In the genomic region with DNA sequence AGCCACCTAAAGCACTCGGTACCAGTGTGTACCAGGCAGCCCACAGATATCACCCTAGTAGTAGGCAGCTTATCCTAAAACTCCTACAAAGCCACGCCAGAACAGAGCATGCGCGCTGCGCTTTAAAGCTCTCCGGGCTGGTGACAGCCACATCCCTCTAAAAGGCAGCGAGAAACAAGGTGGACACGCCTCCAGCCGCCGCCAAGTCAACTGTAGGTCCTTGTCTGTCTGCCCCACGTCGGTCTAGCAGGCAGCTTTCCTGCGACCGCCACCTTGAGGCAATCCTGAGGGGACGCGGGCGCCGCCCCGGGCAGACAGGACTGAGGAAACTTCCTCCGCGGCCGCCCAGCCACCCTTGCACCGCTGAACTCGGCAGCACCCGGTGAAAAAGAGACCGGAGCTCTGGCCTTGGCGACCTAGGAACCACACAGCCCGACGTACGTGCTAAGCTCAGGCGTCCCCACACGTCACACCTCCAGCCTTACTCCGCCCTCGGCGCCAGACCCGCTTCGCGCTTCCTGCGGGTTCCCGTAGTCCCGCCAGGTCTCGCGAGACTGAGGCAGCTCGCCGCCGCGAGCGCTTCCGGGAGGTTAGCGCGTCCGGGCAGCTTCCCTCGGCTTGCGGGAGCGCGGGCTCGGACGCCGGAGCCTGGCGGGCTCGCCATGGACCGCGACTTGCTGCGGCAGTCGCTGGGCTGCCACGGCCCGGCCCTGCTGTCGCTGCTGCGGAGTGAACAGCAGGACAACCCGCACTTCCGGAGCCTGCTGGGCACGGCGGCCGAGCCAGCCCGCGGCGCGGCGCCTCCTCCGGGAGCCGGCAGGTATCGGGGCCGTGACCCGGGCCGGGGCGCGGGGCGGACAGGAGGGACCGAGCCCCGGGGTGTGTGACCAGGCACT, we compare ENCODE assay signal across 8 mouse cellular contexts. TPM values are rescaled to one million over a fixed set of nuclear protein-coding genes. Genes with fewer than 3 reads are reported as not detected.
DNase-seq lines count a peak whose midpoint lies in the region; ATAC-seq and TF ChIP-seq lines count a peak whose summit lies in the region.

TSS of gene Ttc14 (plus strand) at position 216 of the 896 bp plus-strand sequence.

- DNase-seq in MEL (ENCODE audit: low read depth, low spot score), result peak; percentile 99
- peak; percentile 98 to 99 for DNase-seq in cerebellum, adult 2 months
- peak; percentile 98 for DNase-seq in forebrain, postnatal 0 days
- peak; percentile 98 for DNase-seq in heart, postnatal 4 days
- DNase-seq in layer of hippocampus, adult 8-10 months (ENCODE audit: low spot score in 2 of 2), result peak; percentile 93 to 96
- peak; percentile 95 for DNase-seq in ovary, adult 18-20 months (ENCODE audit: low spot score)
- DNase-seq in thymus, postnatal 0 days (ENCODE audit: low spot score), result peak; percentile 98

- no peaks in the 10 kb centered on the region for H3K9me3 ChIP-seq in MEL (replicated peaks; ENCODE audit: insufficient read depth, low read length)
- H3K9me3 ChIP-seq in forebrain, postnatal 0 days (ENCODE audit: low read length), result no peaks in the 10 kb centered on the region
- H3K9me3 ChIP-seq in lung, embryonic 15.5 days, result no peaks in the 10 kb centered on the region

- peak within 1 kb of the TSS; percentile 67 for H3K4me2 ChIP-seq in forebrain, postnatal 0 days (ENCODE audit: low read depth)
- H3K4me2 ChIP-seq in lung, embryonic 15.5 days, result peak within 1 kb of the TSS; percentile 79

- ATAC-seq in forebrain, postnatal 0 days, result peak; percentile 100
- peak; percentile 99 for ATAC-seq in lung, embryonic 15.5 days (ENCODE audit: borderline replicate concordance, extremely low read depth, low FRiP score, low TSS enrichment)

- H3K4me3 ChIP-seq in MEL (ENCODE audit: control insufficient read depth in 1 of 2, insufficient read depth in 1 of 2, low read depth in 2 of 2, low read length in 2 of 2), result peak within 1 kb of the TSS; percentile 89 to 97
- peak within 1 kb of the TSS; percentile 85 for H3K4me3 ChIP-seq in cerebellum, adult 2 months (replicated peaks; ENCODE audit: insufficient read depth, low read depth, low read length)
- H3K4me3 ChIP-seq in forebrain, postnatal 0 days (ENCODE audit: low read depth, low read length), result peak within 1 kb of the TSS; percentile 64
- H3K4me3 ChIP-seq in lung, embryonic 15.5 days, result peak within 1 kb of the TSS; percentile 84

- peaks cover 13 to 18% of the 10 kb centered on the region in 2 experiments for H3K36me3 ChIP-seq in MEL (ENCODE audit: control insufficient read depth in 1 of 2, insufficient read depth in 2 of 2, low read length in 2 of 2)
- peaks cover 9% of the 10 kb centered on the region for H3K36me3 ChIP-seq in forebrain, postnatal 0 days (ENCODE audit: insufficient read depth)
- peaks cover 8% of the 10 kb centered on the region for H3K36me3 ChIP-seq in lung, embryonic 15.5 days

- peak within 1 kb of the TSS; percentile 78 for H3K9ac ChIP-seq in MEL (ENCODE audit: control insufficient read depth, low read depth, low read length, poor library complexity, severe bottlenecking)
- H3K9ac ChIP-seq in forebrain, postnatal 0 days, result peak within 1 kb of the TSS; percentile 92
- peak within 1 kb of the TSS; percentile 92 for H3K9ac ChIP-seq in lung, embryonic 15.5 days

- peak within 1 kb of the TSS; percentile 84 for H3K27ac ChIP-seq in MEL (ENCODE audit: control insufficient read depth, low read depth, low read length)
- H3K27ac ChIP-seq in cerebellum, adult 2 months (ENCODE audit: insufficient read depth, low read length), result peak within 1 kb of the TSS; percentile 92
- H3K27ac ChIP-seq in forebrain, postnatal 0 days (ENCODE audit: low read depth, low read length), result peak within 1 kb of the TSS; percentile 99
- H3K27ac ChIP-seq in lung, embryonic 15.5 days, result peak within 1 kb of the TSS; percentile 100

- peak; percentile 18 to 30; a peak in 1 of 4 replicates for TF ChIP-seq EP300 in MEL (IDR thresholded peaks at IDR 0.05; ENCODE audit: low read depth in 1 of 2, low read length in 2 of 2)

- H3K79me2 ChIP-seq in MEL (ENCODE audit: control insufficient read depth, insufficient read depth, low read length, poor library complexity), result peaks cover 17% of the 10 kb centered on the region

- peaks cover 2 to 8% of the 10 kb centered on the region in 2 experiments; a peak in 3 of 4 replicates for H3K4me1 ChIP-seq in MEL (ENCODE audit: control insufficient read depth in 1 of 2, insufficient read depth in 2 of 2, low read length in 2 of 2)
- H3K4me1 ChIP-seq in cerebellum, adult 2 months (ENCODE audit: control insufficient read depth, insufficient read depth, low read length), result peaks cover 4% of the 10 kb centered on the region; the same call in 1 of the 2 replicates
- peaks cover 6% of the 10 kb centered on the region for H3K4me1 ChIP-seq in forebrain, postnatal 0 days (ENCODE audit: insufficient read depth)
- H3K4me1 ChIP-seq in lung, embryonic 15.5 days, result peaks cover 6% of the 10 kb centered on the region

- TF ChIP-seq RAD21 in MEL (IDR thresholded peaks at IDR 0.05; ENCODE audit: low read depth, low read length), result no peak; the same call in 1 of the 2 replicates

- peak; percentile 81 to 94 for TF ChIP-seq POLR2A in MEL (IDR thresholded peaks at IDR 0.05; ENCODE audit: control insufficient read depth in 1 of 2, insufficient read depth in 1 of 2, low read depth in 1 of 2, low read length in 2 of 2, poor library complexity in 1 of 2)
- peak; percentile 71 for TF ChIP-seq POLR2A in cerebellum, adult 2 months (IDR thresholded peaks at IDR 0.05; ENCODE audit: borderline replicate concordance, insufficient read depth, low read length)

- H3K27me3 ChIP-seq in MEL (ENCODE audit: control insufficient read depth in 1 of 2, insufficient read depth in 2 of 2, low read length in 2 of 2), result peaks cover 0 to 5% of the 10 kb centered on the region in 2 experiments; a peak in 2 of 4 replicates
- no peaks in the 10 kb centered on the region for H3K27me3 ChIP-seq in cerebellum, adult 2 months (ENCODE audit: control insufficient read depth, insufficient read depth, low read length)
- no peaks in the 10 kb centered on the region for H3K27me3 ChIP-seq in forebrain, postnatal 0 days (ENCODE audit: insufficient read depth, low read length)
- no peaks in the 10 kb centered on the region for H3K27me3 ChIP-seq in lung, embryonic 15.5 days

- whole genome bisulfite sequencing in cerebellum, adult 2 months, result under 1% methylated on average over 90 of the region's 90 CpGs
- WGBS in forebrain, postnatal 0 days, result under 1% methylated on average over 84 of the region's 90 CpGs
- under 1% methylated on average over 76 of the region's 90 CpGs for WGBS in lung, embryonic 15.5 days

- no peak for TF ChIP-seq CTCF in MEL (IDR thresholded peaks at IDR 0.05 in 2 of 3, conservative IDR thresholded peaks at IDR 0.05 in 1 of 3; ENCODE audit: control insufficient read depth in 1 of 3, insufficient read depth in 1 of 3, low read depth in 2 of 3, low read length in 3 of 3, poor library complexity in 1 of 3, severe bottlenecking in 1 of 3)
- no peak for TF ChIP-seq CTCF in cerebellum, adult 2 months (IDR thresholded peaks at IDR 0.05; ENCODE audit: borderline replicate concordance, insufficient read depth, low read depth, low read length)
- TF ChIP-seq CTCF in forebrain, postnatal 0 days (IDR thresholded peaks at IDR 0.05; ENCODE audit: low read depth), result peak; percentile 60

TF ChIP-seq in MEL, 35 proteins besides CTCF, POLR2A, EP300 and RAD21 (continues in another document):
- TF ChIP-seq ELF1 (IDR thresholded peaks at IDR 0.05; ENCODE audit: low read depth, low read length) (peak; percentile 98), MYB (IDR thresholded peaks at IDR 0.05; ENCODE audit: low read depth, low read length) (no peak), GABPA (IDR thresholded peaks at IDR 0.05; ENCODE audit: low read depth, low read length) (no peak; the same call in 1 of the 2 replicates), ZC3H11A (IDR thresholded peaks at IDR 0.05; ENCODE audit: low read depth, low read length) (no peak), TCF12 (IDR thresholded peaks at IDR 0.05; ENCODE audit: low read depth, low read length) (peak; percentile 50), RCOR1 (IDR thresholded peaks at IDR 0.05; ENCODE audit: low read depth, low read length) (no peak), POLR2AphosphoS2 (IDR thresholded peaks at IDR 0.05; ENCODE audit: low read length) (peak; percentile 67; the same call in 1 of the 2 replicates), ZMIZ1 (IDR thresholded peaks at IDR 0.05; ENCODE audit: low read depth, low read length) (peak; percentile 75), USF1 (IDR thresholded peaks at IDR 0.05; ENCODE audit: low read depth, low read length) (peak; percentile 18; the same call in 1 of the 2 replicates), TBP (IDR thresholded peaks at IDR 0.05; ENCODE audit: low read depth, low read length) (peak; percentile 56), POLR2AphosphoS5 (IDR thresholded peaks at IDR 0.05; ENCODE audit: borderline replicate concordance, low read depth, low read length) (no peak; the same call in 1 of the 2 replicates), BHLHE40 (IDR thresholded peaks at IDR 0.05; ENCODE audit: borderline replicate concordance, low read depth, low read length) (no peak), MAX (IDR thresholded peaks at IDR 0.05; ENCODE audit: low read length) (peak; percentile 71), SMC3 (IDR thresholded peaks at IDR 0.05; ENCODE audit: low read depth, low read length) (no peak), TAL1 (IDR thresholded peaks at IDR 0.05; ENCODE audit: low read length) (no peak), ZKSCAN1 (IDR thresholded peaks at IDR 0.05; ENCODE audit: low read depth, low read length) (0 out of 2 replicates have a peak, but pooled peaks have one; percentile 9), JUND (IDR thresholded peaks at IDR 0.05; ENCODE audit: low read depth, low read length) (no peak), GATA1 (IDR thresholded peaks at IDR 0.05; ENCODE audit: low read depth, low read length) (0 out of 2 replicates have a peak, but pooled peaks have one; percentile 23), UBTF (IDR thresholded peaks at IDR 0.05; ENCODE audit: borderline replicate concordance, insufficient read depth, low read depth, low read length) (peak; percentile 34; the same call in 1 of the 2 replicates), MAFK (IDR thresholded peaks at IDR 0.05; ENCODE audit: borderline replicate concordance, low read depth, low read length) (no peak)

RNA-seq across cellular contexts. Expression of gene Ttc14, which starts in this region (rescaled TPM):
- total RNA-seq in MEL (2012; rRNA removed), result 20.2 and 24.6 TPM in 2 replicates
- polyA plus RNA-seq in MEL (2012; ENCODE audit: insufficient read depth in 1 of 2, insufficient read length in 2 of 2, low read depth in 1 of 2, low replicate concordance in 2 of 2, missing spikeins in 1 of 2), result 10 to 100 TPM; 26.4 to 54.2 TPM
- polyA plus RNA-seq in cerebellum, adult 2 months (2012; rRNA removed), result 43.8 and 48.9 TPM in 2 replicates
- total RNA-seq in forebrain, postnatal 0 days (2014; rRNA removed), result 50.0 and 50.6 TPM in 2 replicates
- 36.8 and 43.7 TPM in 2 replicates for polyA plus RNA-seq in forebrain, postnatal 0 days (2015; fragmentation: Nextera tagmentation; extraction: Ambion mirVana)
- total RNA-seq in heart, postnatal 4 days (2021), result 10 to 100 TPM; 26.5 to 28.8 TPM
- 100 to 1,000 TPM in 1 of 4 experiments, 10 to 100 TPM in 3; 70.9 to 101 (median 79.0) TPM for total RNA-seq in layer of hippocampus, adult 8-10 months (2022)
- polyA plus RNA-seq in lung, embryonic 15.5 days (2015; fragmentation: Nextera tagmentation; extraction: Ambion mirVana), result 61.0 and 63.6 TPM in 2 replicates
- polyA plus RNA-seq in thymus, postnatal 0 days (2015; fragmentation: Nextera tagmentation; extraction: Ambion mirVana), result 85.9 and 105 TPM in 2 replicates

Comparison
In these comparisons a context has a peak if more than half of its experiments do, and no peak if none do; other contexts are left out.
1. Peak in every context shown above with its lines: DNase-seq, ATAC-seq, H3K4me3 ChIP-seq and H3K27ac ChIP-seq.